Mouse (Mus musculus) lung, postnatal 0 days (tissue): ENCODE data around the gene Nprl2.

Experiments used
- CTCF ChIP-seq: IDR thresholded peaks from 2 replicates; pipeline ENCODE4 v1.5.1; 2016; ENCODE audit warnings: antibody characterized with exemption, mild to moderate bottlenecking
- EP300 ChIP-seq: IDR thresholded peaks from 2 replicates; pipeline ENCODE4 v1.6.1; 2016; ENCODE audit warnings: antibody characterized with exemption, mild to moderate bottlenecking, control low read depth

GRCm38 (mm10) chr9:107583174-107583573 is 41.1 kb downstream of the Nprl2 start:
- no peak for TF ChIP-seq CTCF
- TF ChIP-seq EP300, result no peak
